Mouse (Mus musculus) layer of hippocampus, adult 9-11 months (tissue): ENCODE measurements at regions not wholly inside any gene's neighbourhood (a gene's known extent, or its start where the extent isn't known, plus 50 kb on each side); places are given as distances from the start of the nearest gene placed in this dataset.

ENCODE experiments used
- DNase-seq: peaks from one replicate; pipeline ENCODE4 v3.0.0; 2022

- DNase-seq, result no peak
Observed at GRCm38 (mm10) chr6:19547589-19547988, 681.5 kb downstream of the Ankrd7 start.

DNA sequence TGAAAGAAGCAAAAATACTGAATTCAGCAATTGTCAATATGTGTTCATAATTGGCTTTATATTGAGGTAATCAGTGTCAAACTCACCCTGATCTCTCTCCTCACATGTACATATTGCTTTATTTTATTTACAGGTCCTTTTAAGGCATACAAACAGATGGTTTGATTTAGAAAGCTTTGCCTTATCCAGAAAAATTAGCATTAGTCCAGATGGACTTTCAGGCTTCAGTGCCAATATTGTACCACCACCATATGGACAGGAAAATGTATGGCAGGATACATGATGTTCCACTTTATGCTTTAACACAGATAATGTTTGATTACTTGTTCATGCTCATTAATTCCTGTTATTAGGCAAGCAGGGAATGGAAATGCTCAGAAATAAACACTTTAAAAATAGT lies 685.8 kb downstream of the Ankrd7 start:
- peak; percentile 3 for DNase-seq

DNA sequence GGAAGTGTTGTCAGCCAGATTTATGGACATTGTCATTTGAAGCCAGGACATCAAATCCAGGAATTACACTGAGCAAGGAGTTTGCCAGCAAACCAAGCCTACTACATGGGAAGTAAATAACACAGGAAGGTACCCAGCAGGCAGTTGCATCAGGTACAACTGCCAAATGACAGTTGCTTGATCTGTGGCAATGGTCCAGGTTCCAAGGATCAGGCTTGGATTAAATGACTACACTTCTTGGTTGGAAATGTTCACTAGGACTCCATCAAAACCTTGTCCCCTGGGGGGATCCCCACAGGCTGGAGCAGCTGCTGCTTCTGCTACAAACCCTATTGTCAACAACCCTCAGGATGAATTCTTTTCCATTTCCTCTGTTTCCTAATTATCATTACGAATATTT lies 713.3 kb downstream of the Ankrd7 start:
- DNase-seq, result no peak

DNA sequence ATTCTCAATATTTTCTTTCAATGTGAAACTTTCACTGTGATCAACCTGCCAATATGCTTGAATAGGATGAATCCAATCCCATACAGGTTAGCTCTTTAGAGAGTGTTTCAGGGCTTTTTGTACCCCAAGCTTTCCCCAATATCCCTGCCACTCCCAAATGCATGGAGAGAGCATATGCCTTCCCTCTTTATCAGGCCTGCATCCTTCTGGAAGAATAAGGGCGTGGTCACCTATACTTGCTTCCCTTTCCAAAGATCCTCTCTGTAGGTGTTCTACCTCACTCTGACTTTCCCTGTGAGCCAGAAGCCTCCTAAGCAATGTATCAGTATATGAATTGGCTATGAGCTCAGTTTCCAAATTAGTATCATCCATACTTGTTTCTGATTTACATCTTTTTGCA lies 713.8 kb downstream of the Ankrd7 start:
- no peak for DNase-seq
